Mouse (Mus musculus): ENCODE data around the gene Hist1h4b. TPM values are rescaled to one million over a fixed set of nuclear protein-coding genes. Genes with fewer than 3 reads are reported as not detected.
A peak's percentile ranks its signal among the peaks of the same experiment; 100 is the strongest.

The Hist1h4b gene
- 101 and 134 TPM in 2 replicates for polyA plus RNA-seq (2012; rRNA removed)

- WGBS: under 1% methylated on average over 22 of the region's 22 CpGs
- Histone ChIP-seq H3K4me1 (replicated peaks; ENCODE audit: control insufficient read depth, insufficient read depth, low read length) (peaks cover 3% of the 10 kb centered on the region), H3K36me3 (ENCODE audit: control insufficient read depth, insufficient read depth, low read length) (no peaks in the 10 kb centered on the region), H3K4me3 (ENCODE audit: control insufficient read depth, insufficient read depth, low read length) (peak within 1 kb of the TSS; percentile 28), H3K27me3 (ENCODE audit: control insufficient read depth, insufficient read depth, low read length) (no peaks in the 10 kb centered on the region), H3K27ac (ENCODE audit: control insufficient read depth, insufficient read depth, low read length) (peak within 1 kb of the TSS; percentile 66)
- DNase-seq: peak; percentile 92
- TF ChIP-seq CTCF (IDR thresholded peaks at IDR 0.05; ENCODE audit: borderline replicate concordance, control insufficient read depth, extremely low read depth, insufficient read depth, low read length, poor library complexity) (no peak), POLR2A (IDR thresholded peaks at IDR 0.05; ENCODE audit: control insufficient read depth, extremely low read depth, insufficient read depth, low read length, poor library complexity) (peak; percentile 86)
Measured at GRCm38 (mm10) chr13:23756790-23757189, at the start of gene Hist1h4b. Gene Hist1h4b (plus strand): TSS chr13:23757013.

GRCm38 (mm10) chr13:23708041-23708440, 48.8 kb upstream of the Hist1h4b start:
- no peaks in the 10 kb centered on the region for H3K27me3 ChIP-seq (ENCODE audit: control insufficient read depth, insufficient read depth, low read length)
- peaks cover 8% of the 10 kb centered on the region for H3K4me1 ChIP-seq (replicated peaks; ENCODE audit: control insufficient read depth, insufficient read depth, low read length)
- H3K27ac ChIP-seq (ENCODE audit: control insufficient read depth, insufficient read depth, low read length): no peak overlapping the region
- no peaks in the 10 kb centered on the region for H3K36me3 ChIP-seq (ENCODE audit: control insufficient read depth, insufficient read depth, low read length)
- WGBS: 81% methylated on average over 4 of the region's 4 CpGs
- H3K4me3 ChIP-seq (ENCODE audit: control insufficient read depth, insufficient read depth, low read length): no peak overlapping the region
- DNase-seq: no peak
- TF ChIP-seq CTCF (IDR thresholded peaks at IDR 0.05; ENCODE audit: borderline replicate concordance, control insufficient read depth, extremely low read depth, insufficient read depth, low read length, poor library complexity): no peak

- DNase-seq: no peak
- Histone ChIP-seq H3K36me3 (ENCODE audit: control insufficient read depth, insufficient read depth, low read length) (no peaks in the 10 kb centered on the region), H3K4me3 (ENCODE audit: control insufficient read depth, insufficient read depth, low read length) (no peak overlapping the region), H3K27ac (ENCODE audit: control insufficient read depth, insufficient read depth, low read length) (no peak overlapping the region), H3K4me1 (replicated peaks; ENCODE audit: control insufficient read depth, insufficient read depth, low read length) (peaks cover 8% of the 10 kb centered on the region), H3K27me3 (ENCODE audit: control insufficient read depth, insufficient read depth, low read length) (no peaks in the 10 kb centered on the region)
- TF ChIP-seq POLR2A (IDR thresholded peaks at IDR 0.05; ENCODE audit: control insufficient read depth, extremely low read depth, insufficient read depth, low read length, poor library complexity): no peak
- no peak for TF ChIP-seq CTCF (IDR thresholded peaks at IDR 0.05; ENCODE audit: borderline replicate concordance, control insufficient read depth, extremely low read depth, insufficient read depth, low read length, poor library complexity)
- WGBS: 91% methylated on average over 4 of the region's 4 CpGs
Measured at GRCm38 (mm10) chr13:23708654-23709053, 48.2 kb upstream of the Hist1h4b start.

- TF ChIP-seq CTCF (IDR thresholded peaks at IDR 0.05; ENCODE audit: borderline replicate concordance, control insufficient read depth, extremely low read depth, insufficient read depth, low read length, poor library complexity) (no peak), POLR2A (IDR thresholded peaks at IDR 0.05; ENCODE audit: control insufficient read depth, extremely low read depth, insufficient read depth, low read length, poor library complexity) (no peak)
- no peaks in the 10 kb centered on the region for H3K27me3 ChIP-seq (ENCODE audit: control insufficient read depth, insufficient read depth, low read length)
- no peaks in the 10 kb centered on the region for H3K36me3 ChIP-seq (ENCODE audit: control insufficient read depth, insufficient read depth, low read length)
- peak overlapping the region; percentile 74 for H3K27ac ChIP-seq (ENCODE audit: control insufficient read depth, insufficient read depth, low read length)
- H3K4me1 ChIP-seq (replicated peaks; ENCODE audit: control insufficient read depth, insufficient read depth, low read length): peaks cover 8% of the 10 kb centered on the region
- H3K4me3 ChIP-seq (ENCODE audit: control insufficient read depth, insufficient read depth, low read length): peak overlapping the region; percentile 56
- WGBS: 39% methylated on average over 15 of the region's 15 CpGs
- no peak for DNase-seq
Measured at GRCm38 (mm10) chr13:23709714-23710373, 47.0 kb upstream of the Hist1h4b start.

GRCm38 (mm10) chr13:23710374-23711089, 46.3 kb upstream of the Hist1h4b start, which contains the start of gene Hfe:
Gene Hfe (minus strand): TSS chr13:23710854.
- TF ChIP-seq POLR2A (IDR thresholded peaks at IDR 0.05; ENCODE audit: control insufficient read depth, extremely low read depth, insufficient read depth, low read length, poor library complexity) (peak; percentile 50; the same call in 1 of the 2 replicates), CTCF (IDR thresholded peaks at IDR 0.05; ENCODE audit: borderline replicate concordance, control insufficient read depth, extremely low read depth, insufficient read depth, low read length, poor library complexity) (no peak)
- Histone ChIP-seq H3K36me3 (ENCODE audit: control insufficient read depth, insufficient read depth, low read length) (no peaks in the 10 kb centered on the region), H3K27me3 (ENCODE audit: control insufficient read depth, insufficient read depth, low read length) (no peaks in the 10 kb centered on the region), H3K27ac (ENCODE audit: control insufficient read depth, insufficient read depth, low read length) (peak within 1 kb of the TSS; percentile 74), H3K4me1 (replicated peaks; ENCODE audit: control insufficient read depth, insufficient read depth, low read length) (peaks cover 8% of the 10 kb centered on the region), H3K4me3 (ENCODE audit: control insufficient read depth, insufficient read depth, low read length) (peak within 1 kb of the TSS; percentile 56)
- peak; percentile 74 for DNase-seq
- WGBS: 4% methylated on average over 17 of the region's 17 CpGs

- no peaks in the 10 kb centered on the region for H3K27me3 ChIP-seq (ENCODE audit: control insufficient read depth, insufficient read depth, low read length)
- no peak for TF ChIP-seq POLR2A (IDR thresholded peaks at IDR 0.05; ENCODE audit: control insufficient read depth, extremely low read depth, insufficient read depth, low read length, poor library complexity)
- no peak for TF ChIP-seq CTCF (IDR thresholded peaks at IDR 0.05; ENCODE audit: borderline replicate concordance, control insufficient read depth, extremely low read depth, insufficient read depth, low read length, poor library complexity)
- WGBS: 66% methylated on average over 5 of the region's 5 CpGs
- no peak overlapping the region for H3K27ac ChIP-seq (ENCODE audit: control insufficient read depth, insufficient read depth, low read length)
- no peak overlapping the region for H3K4me3 ChIP-seq (ENCODE audit: control insufficient read depth, insufficient read depth, low read length)
- no peaks in the 10 kb centered on the region for H3K36me3 ChIP-seq (ENCODE audit: control insufficient read depth, insufficient read depth, low read length)
- no peak for DNase-seq
- H3K4me1 ChIP-seq (replicated peaks; ENCODE audit: control insufficient read depth, insufficient read depth, low read length): no peaks in the 10 kb centered on the region; the same call in 1 of the 2 replicates
Measured at GRCm38 (mm10) chr13:23716261-23717042, 40.4 kb upstream of the Hist1h4b start.

Data from thymus, adult 2 months (tissue).